Mouse (Mus musculus) lung, postnatal 4 days (tissue): ENCODE measurements around the gene Cfap99.

Source experiments
- DNase-seq, 2 experiments: peaks; one replicate each; pipeline ENCODE4 v3.0.0; 2021

The Cfap99 gene

GRCm38 (mm10) chr5:34334081-34334480 lies 45.7 kb downstream of the Cfap99 start:
- no peak for DNase-seq

DNA sequence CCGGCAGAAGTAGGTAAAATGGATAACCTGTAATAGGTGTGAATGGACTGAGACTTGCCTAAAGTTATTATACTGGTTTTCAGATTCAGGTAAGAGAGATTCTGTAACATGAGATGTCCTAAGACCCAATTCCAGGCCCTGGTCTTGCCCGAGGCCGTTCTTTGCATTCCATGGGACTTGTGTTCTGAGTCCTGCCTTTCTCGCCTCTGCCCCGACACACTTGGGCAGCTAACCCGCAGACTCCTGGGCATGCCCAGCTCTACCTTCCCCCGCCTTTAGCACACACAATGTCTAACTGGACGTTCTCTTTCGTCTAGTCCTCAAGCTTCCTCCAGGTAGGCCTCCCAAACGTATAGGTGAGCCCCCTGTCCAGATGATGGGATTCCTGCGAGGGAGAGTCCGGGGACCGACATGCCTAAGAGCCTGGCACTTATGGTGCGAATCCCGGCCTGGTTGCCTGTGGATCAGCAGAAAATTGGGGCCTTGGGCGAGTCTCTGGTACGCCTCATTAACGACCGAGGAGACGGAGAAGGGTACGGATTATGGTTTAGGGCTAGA lies 47.2 kb downstream of the Cfap99 start:
- no peak for DNase-seq

DNA sequence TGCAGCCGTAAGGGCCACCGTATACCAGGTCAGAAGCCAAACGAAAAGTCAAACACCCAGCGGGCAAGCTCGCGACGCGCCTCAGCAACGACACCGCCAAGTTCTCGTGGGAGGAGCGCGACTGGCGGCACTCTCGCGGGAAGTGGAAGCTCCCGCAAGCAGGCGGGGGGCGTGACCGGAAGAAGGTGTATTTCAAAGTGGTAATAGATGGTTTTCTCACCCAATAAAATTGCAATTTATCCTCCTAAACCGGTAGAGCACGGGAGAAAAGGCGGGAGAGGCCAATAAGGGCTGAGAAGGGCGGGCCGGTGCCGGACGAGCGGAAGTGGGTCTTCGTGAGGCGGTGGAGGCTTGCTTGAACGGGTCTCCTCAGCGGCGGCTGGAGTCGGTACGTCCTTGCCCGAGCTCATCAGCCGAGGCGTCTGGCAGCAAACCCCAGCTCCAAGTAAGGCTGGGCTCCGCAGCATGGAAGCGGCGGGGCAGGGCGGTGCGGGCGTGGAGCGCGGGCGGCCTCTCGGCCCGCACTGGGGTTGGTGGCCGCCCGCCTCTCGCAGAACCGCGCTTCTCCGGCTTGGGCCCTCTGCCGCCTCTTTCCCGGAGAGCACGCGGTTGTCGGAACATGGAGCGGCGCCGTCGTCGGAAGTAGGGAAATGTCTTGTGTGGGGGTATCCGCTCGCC lies 47.8 kb downstream of the Cfap99 start, which contains the start of gene Rnf4:
Rnf4 (plus strand) TSS at position 193 of the 678 bp plus-strand sequence.
- DNase-seq: peak; percentile 98

- DNase-seq: peak; percentile 67 to 75
Observed at GRCm38 (mm10) chr5:34336775-34337450, 48.5 kb downstream of the Cfap99 start.

GRCm38 (mm10) chr5:34340246-34340645 lies 51.8 kb downstream of the Cfap99 start:
- no peak for DNase-seq

DNA sequence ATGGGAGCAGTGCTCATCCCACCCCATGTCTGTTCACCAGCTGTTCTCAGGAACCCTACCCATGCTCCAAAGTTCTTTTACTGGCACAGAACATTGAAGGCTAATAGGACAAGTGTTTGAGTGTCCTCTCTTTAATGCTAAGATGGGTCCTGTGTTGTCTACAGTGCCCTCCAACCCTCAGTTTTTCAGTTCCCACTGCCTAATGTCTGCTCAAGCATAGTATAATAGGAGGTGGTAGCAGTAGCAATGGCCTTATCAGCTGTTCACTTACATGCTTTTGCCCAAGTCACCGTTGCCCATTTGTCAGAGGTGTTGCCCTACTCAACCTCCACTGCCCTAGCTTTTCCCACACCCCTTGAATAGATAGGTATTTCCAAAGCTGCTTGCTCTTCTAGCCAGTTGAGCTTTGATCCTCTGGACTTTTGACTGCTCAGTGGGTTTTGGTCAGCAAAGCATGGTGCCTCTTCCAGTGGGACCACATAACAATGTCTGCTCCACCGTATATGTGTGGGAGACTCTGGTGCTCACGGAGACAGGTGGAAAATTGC lies 63.8 kb downstream of the Cfap99 start:
- no peak for DNase-seq

GRCm38 (mm10) chr5:34360261-34360660 lies 71.9 kb downstream of the Cfap99 start:
- no peak for DNase-seq

DNA sequence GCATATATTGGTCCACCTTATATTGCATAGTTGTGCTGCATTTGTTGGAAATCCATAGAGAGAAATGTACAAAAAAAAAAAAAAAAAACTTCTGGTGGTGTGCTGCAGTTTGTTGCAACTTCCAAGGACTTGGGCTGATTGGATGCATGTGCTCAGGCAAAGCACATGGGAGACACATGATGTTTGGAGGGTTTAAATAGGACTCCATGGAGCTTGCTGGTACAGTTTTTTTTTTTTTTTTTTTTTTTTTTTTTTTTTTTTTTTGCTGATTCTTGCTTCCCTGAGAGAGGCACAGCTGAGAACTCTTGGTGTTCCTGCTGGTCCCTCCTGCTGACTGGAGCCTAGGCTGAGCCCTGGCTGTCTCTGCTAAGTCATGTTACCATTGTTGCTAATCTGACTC lies 74.7 kb downstream of the Cfap99 start:
- DNase-seq: no peak

DNA sequence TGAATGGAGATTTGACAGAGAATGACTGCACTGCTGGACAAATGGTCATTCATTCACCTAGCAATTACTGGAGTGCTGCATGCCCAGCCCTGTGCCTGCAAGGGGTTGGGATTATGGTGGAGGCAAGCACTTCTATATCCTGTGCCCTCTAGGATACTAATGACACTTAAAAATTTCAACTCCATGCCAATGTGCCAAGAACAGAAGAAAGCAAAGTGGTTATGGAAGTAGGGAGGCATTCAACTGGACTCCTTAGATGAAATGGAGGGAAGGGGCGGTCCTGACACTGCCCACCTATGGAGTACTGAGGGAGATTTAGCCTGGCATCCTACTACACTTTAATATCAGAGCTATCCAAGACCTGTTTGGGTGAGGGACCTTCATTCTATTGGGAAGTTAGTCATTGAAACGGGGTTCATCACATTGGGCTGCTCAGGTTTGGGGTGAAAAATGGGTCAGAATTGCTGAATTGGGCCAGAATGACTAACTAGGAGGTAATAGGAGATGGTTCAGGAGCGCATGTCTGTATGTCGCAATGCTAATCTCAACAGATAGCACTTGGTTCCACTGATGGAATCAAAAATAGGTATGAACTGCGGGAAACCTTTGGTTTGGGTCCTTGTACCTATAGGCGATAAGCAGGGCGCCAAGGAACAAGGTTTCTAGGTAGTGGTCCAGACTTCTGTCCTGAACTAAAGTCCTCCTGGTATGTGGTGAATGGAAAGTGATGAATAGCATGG lies 80.3 kb downstream of the Cfap99 start:
- DNase-seq: no peak

- DNase-seq: peak; percentile 98 to 99
Observed at GRCm38 (mm10) chr5:34369341-34370021, 81.1 kb downstream of the Cfap99 start, which contains the start of gene Fam193a. TSS of gene Fam193a (plus strand) at chr5:34369933.

- peak; percentile 34 to 60 for DNase-seq
Observed at GRCm38 (mm10) chr5:34370022-34370823, 81.8 kb downstream of the Cfap99 start.

DNA sequence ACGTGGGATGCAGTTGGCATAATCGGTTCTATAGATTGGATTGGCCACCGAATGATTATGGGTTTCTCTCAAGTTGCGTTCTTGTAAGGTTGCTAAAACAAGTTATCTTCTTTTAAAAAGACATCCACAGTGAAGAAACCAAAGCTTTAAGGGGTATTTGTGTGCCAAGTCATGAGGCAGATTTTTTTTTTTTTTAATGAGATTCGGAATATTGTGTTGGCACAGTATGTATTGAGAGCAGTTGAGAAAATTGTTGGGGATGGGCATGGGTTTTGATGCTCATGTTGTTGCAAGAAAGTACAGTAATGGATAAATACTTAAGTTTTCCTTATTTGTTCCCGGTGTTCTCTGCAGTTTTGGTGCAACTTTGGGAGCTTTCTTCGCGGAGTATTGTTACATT lies 82.4 kb downstream of the Cfap99 start:
- no peak for DNase-seq

DNA sequence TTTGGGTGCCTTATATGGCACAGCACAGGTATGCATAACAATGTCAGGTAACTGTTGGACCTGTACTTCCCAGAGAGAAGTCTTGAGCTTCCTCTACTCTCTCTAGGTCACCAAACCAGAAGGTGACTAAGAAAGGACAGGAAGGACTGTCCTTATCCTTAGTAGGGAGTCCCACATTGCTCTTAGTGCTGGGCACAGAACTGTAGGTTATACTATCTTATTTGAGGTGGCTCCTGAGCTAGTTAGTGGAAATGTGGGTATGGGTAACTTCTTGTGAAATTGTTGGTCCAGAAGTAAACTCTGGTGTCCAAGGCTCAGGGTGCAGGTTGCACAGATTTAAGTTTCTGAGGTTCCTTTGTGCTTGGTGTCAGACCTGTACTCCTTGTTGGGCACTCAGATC lies 83.7 kb downstream of the Cfap99 start:
- DNase-seq: no peak

DNA sequence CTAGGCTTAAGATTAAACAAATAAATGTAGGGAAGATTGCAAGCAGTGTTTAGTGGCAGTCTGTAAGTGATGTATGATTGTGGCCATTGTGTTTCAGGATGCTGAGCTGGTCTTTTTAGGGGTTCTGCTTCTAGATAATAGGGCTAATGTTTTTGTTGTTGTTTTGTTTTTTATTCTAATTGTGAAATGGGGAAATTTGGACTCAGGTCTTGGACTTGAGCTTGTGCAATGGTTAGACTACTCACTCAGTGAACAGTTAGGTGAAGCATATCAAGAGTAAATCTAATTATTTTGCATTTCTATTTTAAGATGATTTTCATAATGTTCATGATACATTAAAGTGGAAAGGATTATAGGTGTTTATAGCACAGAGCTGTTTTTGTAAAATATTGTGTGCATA lies 84.1 kb downstream of the Cfap99 start:
- DNase-seq: no peak
